Mouse (Mus musculus) gonadal fat pad, adult 2 months (tissue): ENCODE results near the gene Odc1. TPM values are rescaled to one million over a fixed set of nuclear protein-coding genes. Genes with fewer than 3 reads are reported as not detected.

Experiments
- DNase-seq: peaks from one replicate; pipeline ENCODE4 v3.0.0-alpha.2; 2012; ENCODE audit warnings: low read depth
- polyA plus RNA-seq: library from polyadenylated mRNA; depleted of rRNA; stranded (reverse); fragments of >200 nt; gene quantifications from 2 replicates; pipeline ENCODE4 v1.2.3, GENCODE M21; 2012; rRNA removed

Gene Odc1
- polyA plus RNA-seq, 1 experiment, result 102 TPM

- DNase-seq, result peak; percentile 94
Measured at GRCm38 (mm10) chr12:17588906-17589612, 44.5 kb downstream of the Odc1 start.

- no peak for DNase-seq
Measured at GRCm38 (mm10) chr12:17591249-17591648, 46.7 kb downstream of the Odc1 start.

DNA sequence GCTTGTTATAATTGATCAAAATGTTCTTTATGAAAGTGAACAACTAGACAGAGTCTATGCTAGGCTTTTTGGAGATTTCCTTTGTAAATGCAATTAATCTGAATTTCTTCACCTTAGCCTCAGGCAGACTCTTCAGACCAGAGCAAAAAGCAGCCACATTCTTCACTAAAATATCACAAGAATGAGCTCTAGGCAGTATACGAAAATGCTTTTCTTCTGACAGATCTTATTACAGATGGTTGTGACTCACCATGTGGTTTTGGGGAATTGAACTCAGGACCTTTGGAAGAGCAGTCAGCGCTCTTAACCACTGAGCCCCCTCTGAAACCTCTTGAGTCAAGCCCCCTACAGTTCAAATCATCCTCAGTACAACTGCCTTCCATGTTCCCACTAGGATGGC, 49.4 kb downstream of the Odc1 start:
- no peak for DNase-seq

- DNase-seq, result no peak
Measured at GRCm38 (mm10) chr12:17594701-17595100, 50.1 kb downstream of the Odc1 start.

DNA sequence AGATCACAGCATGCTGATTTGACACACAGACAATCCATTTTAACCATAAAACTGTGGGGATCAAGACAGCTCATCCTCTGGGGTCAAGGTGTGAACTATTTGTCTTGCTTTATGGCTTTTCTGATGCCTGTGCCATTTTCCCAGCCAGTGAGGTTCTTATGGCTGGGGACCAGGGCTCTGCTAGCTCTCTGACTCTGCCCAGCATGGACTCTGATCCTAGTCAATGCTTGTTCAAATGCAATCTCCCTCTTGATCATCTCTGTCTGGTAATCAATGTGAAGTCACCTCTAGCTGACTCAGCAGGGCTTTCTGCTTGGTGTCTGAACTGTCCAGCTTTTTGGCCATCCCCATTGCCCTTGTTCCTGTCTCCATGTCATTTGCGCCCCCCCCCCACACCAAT, 50.6 kb downstream of the Odc1 start:
- no peak for DNase-seq

Other genes starting within 250 kb of the Odc1 start
- gene Atp6v1c2, start 215.4 kb upstream of the Odc1 start, polyA plus RNA-seq, result 9.9 and 18.3 TPM in 2 replicates
- gene Nol10, start 196.3 kb upstream of the Odc1 start, polyA plus RNA-seq, result 3.8 and 4.2 TPM in 2 replicates
- 136 and 141 TPM in 2 replicates for gene Hpcal1, start 146.1 kb downstream of the Odc1 start, polyA plus RNA-seq